Mouse (Mus musculus) embryonic facial prominence, embryonic 15.5 days (tissue): ENCODE measurements around the gene Cog7. TPM values are rescaled to one million over a fixed set of nuclear protein-coding genes. Genes with fewer than 3 reads are reported as not detected.

Source experiments
- ATAC-seq: fragments of 200-750 bp; cut with Nextera tagmentation; 2 replicates; pipeline ENCODE4 v1.8.0; 2017; ENCODE audit warnings: low read depth, moderate TSS enrichment; ENCODE audit not compliant: insufficient number of reproducible peaks, low FRiP score, low TSS enrichment
- H3K27ac ChIP-seq: fragments of 300-500 bp; sonication (generic); replicated peaks from 2 replicates; pipeline ENCODE4 v1.5.1; 2015; ENCODE audit warnings: mild to moderate bottlenecking, inconsistent platforms
- H3K27me3 ChIP-seq: fragments of 300-500 bp; sonication (generic); 2 replicates; pipeline ENCODE4 v1.6.1; 2015; ENCODE audit warnings: inconsistent platforms
- H3K36me3 ChIP-seq: fragments of 300-500 bp; sonication (generic); 2 replicates; pipeline ENCODE4 v1.6.1; 2015; ENCODE audit warnings: mild to moderate bottlenecking, inconsistent platforms
- H3K4me1 ChIP-seq: fragments of 300-500 bp; sonication (generic); 2 replicates; pipeline ENCODE4 v1.6.1; 2015; ENCODE audit warnings: inconsistent platforms
- H3K4me2 ChIP-seq: fragments of 300-500 bp; sonication (generic); replicated peaks from 2 replicates; pipeline ENCODE4 v1.6.1; 2015; ENCODE audit warnings: mild to moderate bottlenecking, inconsistent platforms
- H3K4me3 ChIP-seq: fragments of 300-500 bp; sonication (generic); replicated peaks from 2 replicates; pipeline ENCODE4 v1.5.1; 2015; ENCODE audit warnings: mild to moderate bottlenecking, inconsistent platforms
- H3K9ac ChIP-seq: fragments of 300-500 bp; sonication (generic); 2 replicates; pipeline ENCODE4 v1.6.1; 2015; ENCODE audit warnings: inconsistent platforms
- H3K9me3 ChIP-seq: fragments of 300-500 bp; sonication (generic); replicated peaks from 2 replicates; pipeline ENCODE4 v1.6.1; 2016; ENCODE audit warnings: inconsistent platforms
- WGBS: fragments of 180-500 bp; shearing (Covaris S2); methylation state at CpG from one replicate; pipeline ENCODE4 v1.1.7; 2015; 5-methylcytosine and 5-hydroxymethylcytosine counted together
- polyA plus RNA-seq: library from polyadenylated mRNA; unstranded; fragments of >200 nt; fragmentation: Nextera tagmentation; extraction: Ambion mirVana; gene quantifications from 2 replicates; pipeline ENCODE4 v1.2.1, GENCODE M21; 2015

Cog7 gene
- polyA plus RNA-seq, 1 experiment from 2014 or later: 24.4 TPM

DNA sequence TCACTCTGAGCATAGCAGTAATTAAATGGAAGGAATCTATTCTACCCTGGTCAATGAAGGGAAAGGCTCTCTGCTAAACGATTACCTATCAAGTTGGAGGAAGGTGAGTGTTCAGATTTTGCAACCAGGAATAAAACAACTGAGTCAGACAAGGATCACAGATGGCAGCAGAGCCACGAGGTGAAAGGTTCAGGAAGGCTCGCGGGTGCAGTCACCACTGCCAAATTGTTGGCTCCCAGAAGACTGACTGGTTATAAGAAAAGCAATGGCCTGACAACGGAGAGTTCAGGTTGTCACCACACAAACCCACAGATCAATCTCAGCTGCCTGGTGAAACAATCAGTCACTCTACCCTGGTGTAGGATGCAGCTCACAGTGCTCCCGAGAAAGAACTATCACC lies 135.5 kb downstream of the Cog7 start:
- no peaks in the 10 kb centered on the region for H3K36me3 ChIP-seq
- no peak overlapping the region for H3K4me3 ChIP-seq
- H3K9me3 ChIP-seq: no peaks in the 10 kb centered on the region
- H3K27me3 ChIP-seq: no peaks in the 10 kb centered on the region
- WGBS: 64% methylated on average over 6 of the region's 6 CpGs
- no peaks in the 10 kb centered on the region for H3K4me1 ChIP-seq
- no peak overlapping the region for H3K9ac ChIP-seq
- no peak for ATAC-seq
- H3K4me2 ChIP-seq: no peak overlapping the region
- H3K27ac ChIP-seq: no peak overlapping the region

DNA sequence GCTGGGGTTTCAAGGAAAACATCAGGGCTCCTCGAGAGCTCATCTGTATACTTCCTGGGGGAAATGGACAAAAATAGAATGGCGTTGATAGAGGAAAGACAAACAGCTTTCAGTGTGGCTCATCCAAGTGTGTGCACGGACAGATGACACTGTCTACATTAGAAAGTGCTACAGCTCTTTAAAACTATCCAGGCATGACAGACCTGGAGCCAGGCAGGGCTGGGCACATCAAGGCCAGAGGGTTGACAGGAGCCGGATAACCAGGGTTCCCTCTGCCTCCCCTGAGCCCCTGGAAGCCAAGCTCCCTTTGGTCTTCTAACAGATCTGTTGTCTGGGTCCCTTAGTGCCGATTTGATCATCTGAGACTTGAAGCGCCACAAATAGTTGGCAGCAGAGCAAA lies 139.3 kb downstream of the Cog7 start:
- H3K9me3 ChIP-seq: no peaks in the 10 kb centered on the region
- H3K27ac ChIP-seq: no peak overlapping the region
- WGBS: 58% methylated on average over 6 of the region's 6 CpGs
- H3K4me1 ChIP-seq: 0 out of 2 replicates have a peak, but pooled peaks cover 5% of the 10 kb centered on the region
- ATAC-seq: no peak
- no peak overlapping the region for H3K9ac ChIP-seq
- H3K4me3 ChIP-seq: no peak overlapping the region
- no peaks in the 10 kb centered on the region for H3K27me3 ChIP-seq
- no peaks in the 10 kb centered on the region for H3K36me3 ChIP-seq
- no peak overlapping the region for H3K4me2 ChIP-seq

- Histone ChIP-seq H3K4me1 (0 out of 2 replicates have a peak, but pooled peaks cover 5% of the 10 kb centered on the region), H3K4me2 (no peak overlapping the region), H3K36me3 (no peaks in the 10 kb centered on the region), H3K27ac (peak overlapping the region; percentile 11; the same call in 1 of the 2 replicates), H3K9ac (no peak overlapping the region), H3K4me3 (no peak overlapping the region), H3K9me3 (no peaks in the 10 kb centered on the region), H3K27me3 (no peaks in the 10 kb centered on the region)
- no peak for ATAC-seq
- 65% methylated on average over 7 of the region's 7 CpGs for WGBS
Observed at GRCm38 (mm10) chr7:121840810-121841209, 140.7 kb downstream of the Cog7 start.

DNA sequence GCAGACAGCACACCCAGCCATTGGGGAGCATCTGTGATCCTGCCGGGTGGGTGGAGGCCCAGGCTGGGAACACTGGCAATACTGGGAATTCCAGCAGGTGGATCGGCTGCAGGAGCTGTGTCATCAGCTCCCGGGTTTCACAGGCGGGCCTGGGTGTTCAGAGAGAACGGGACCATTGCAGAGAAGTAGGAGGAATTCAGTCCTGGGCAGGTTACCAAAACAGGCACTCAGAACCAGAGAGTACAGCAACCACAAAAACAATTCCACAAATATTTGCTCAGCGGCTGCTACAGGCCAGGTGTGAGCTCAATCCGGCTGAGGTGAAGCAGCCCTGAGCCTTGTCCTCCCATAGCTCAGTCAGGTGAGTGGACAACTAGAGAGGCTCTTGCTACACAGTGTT lies 144.7 kb downstream of the Cog7 start:
- no peak overlapping the region for H3K9ac ChIP-seq
- WGBS: 66% methylated on average over 7 of the region's 7 CpGs
- H3K27ac ChIP-seq: no peak overlapping the region
- H3K4me1 ChIP-seq: 0 out of 2 replicates have a peak, but pooled peaks cover 5% of the 10 kb centered on the region
- ATAC-seq: no peak
- H3K36me3 ChIP-seq: no peaks in the 10 kb centered on the region
- no peak overlapping the region for H3K4me3 ChIP-seq
- no peaks in the 10 kb centered on the region for H3K27me3 ChIP-seq
- no peaks in the 10 kb centered on the region for H3K9me3 ChIP-seq
- no peak overlapping the region for H3K4me2 ChIP-seq

GRCm38 (mm10) chr7:121835392-121835791 lies 146.1 kb downstream of the Cog7 start:
- Histone ChIP-seq H3K27ac (no peak overlapping the region), H3K4me2 (no peak overlapping the region), H3K9ac (no peak overlapping the region), H3K9me3 (no peaks in the 10 kb centered on the region), H3K4me1 (0 out of 2 replicates have a peak, but pooled peaks cover 2% of the 10 kb centered on the region), H3K36me3 (no peaks in the 10 kb centered on the region), H3K27me3 (no peaks in the 10 kb centered on the region), H3K4me3 (no peak overlapping the region)
- WGBS: 84% methylated on average over 7 of the region's 7 CpGs
- ATAC-seq: no peak

Other genes with a start within 250 kb of the Cog7 start
- 2.0 TPM in 2 replicates for gene Scnn1g, start 247.2 kb downstream of the Cog7 start, polyA plus RNA-seq
- gene Scnn1b, start 116.7 kb downstream of the Cog7 start, polyA plus RNA-seq: 1.1 and 1.3 TPM in 2 replicates
- gene Gga2, start 39.5 kb upstream of the Cog7 start, polyA plus RNA-seq: 87.9 and 95.4 TPM in 2 replicates
- 61.6 and 63.0 TPM in 2 replicates for gene Ubfd1, start 85.5 kb upstream of the Cog7 start, polyA plus RNA-seq
- 15.2 and 16.1 TPM in 2 replicates for gene Ears2, start 85.6 kb upstream of the Cog7 start, polyA plus RNA-seq
- 559 TPM in 2 replicates for gene Ndufab1, start 120.2 kb upstream of the Cog7 start, polyA plus RNA-seq
- gene Palb2, start 151.3 kb upstream of the Cog7 start, polyA plus RNA-seq: 9.2 and 12.4 TPM in 2 replicates
- gene Dctn5, start 151.3 kb upstream of the Cog7 start, polyA plus RNA-seq: 118 and 126 TPM in 2 replicates
- gene Plk1, start 177.7 kb upstream of the Cog7 start, polyA plus RNA-seq: 87.2 and 87.3 TPM in 2 replicates
- gene Ern2, start 204.5 kb upstream of the Cog7 start, polyA plus RNA-seq: not detected in 2 replicates
- gene Chp2, start 237.8 kb upstream of the Cog7 start, polyA plus RNA-seq: 0.69 and 0.85 TPM in 2 replicates